ENCODE assay signal across 33 mouse cellular contexts in genomic region chr1:144436617-144437016, GRCm38 (mm10).
"Had no signal": no experiment of that assay in that cellular context is flagged by ENCODE, and none has a peak within 500 bp of the region (broad histone marks: within the 10 kb centered on the region; RNA-seq: fewer than 3 reads in every experiment).

No protein-coding gene starts in this region.

- H3K9me3 ChIP-seq: heart, embryonic 12.5 days; heart, embryonic 13.5 days; heart, embryonic 15.5 days; hindbrain, embryonic 10.5 days; hindbrain, embryonic 12.5 days; hindbrain, embryonic 13.5 days; hindbrain, embryonic 15.5 days; kidney, embryonic 15.5 days had no signal

- ATAC-seq: hindbrain, embryonic 16.5 days; hindbrain, postnatal 0 days; inflammation-experienced regulatory T-cells, adult 6 months; intestine, embryonic 16.5 days; intestine, postnatal 0 days had no signal

- H3K36me3 ChIP-seq: heart, embryonic 12.5 days; heart, embryonic 13.5 days; heart, embryonic 15.5 days; hindbrain, embryonic 10.5 days; hindbrain, embryonic 12.5 days; hindbrain, embryonic 13.5 days; hindbrain, embryonic 15.5 days; kidney, embryonic 15.5 days had no signal

- DNase-seq: heart, postnatal 10 days; heart, postnatal 14 days; heart, postnatal 36 days; heart, postnatal 4 days; kidney, adult 11 months; kidney, adult 18-20 months; kidney, adult 2 months; kidney, adult 8-10 months; kidney, adult 9 months; kidney, postnatal 10 days; kidney, postnatal 14 days; kidney, postnatal 25 days; kidney, postnatal 36 days; kidney, postnatal 4 days; layer of hippocampus, adult 9-11 months; layer of hippocampus, postnatal 36 days had no signal

- H3K4me1 ChIP-seq: heart, embryonic 12.5 days; heart, embryonic 13.5 days; heart, embryonic 15.5 days; hindbrain, embryonic 10.5 days; hindbrain, embryonic 12.5 days; hindbrain, embryonic 13.5 days; hindbrain, embryonic 15.5 days; kidney, embryonic 15.5 days had no signal

- H3K4me3 ChIP-seq: heart, embryonic 12.5 days; heart, embryonic 13.5 days; heart, embryonic 15.5 days; hindbrain, embryonic 10.5 days; hindbrain, embryonic 12.5 days; hindbrain, embryonic 13.5 days; hindbrain, embryonic 15.5 days; kidney, embryonic 15.5 days; layer of hippocampus, adult 2 months; left cerebral cortex, adult 2 months had no signal

- H3K27me3 ChIP-seq: heart, embryonic 12.5 days; heart, embryonic 13.5 days; heart, embryonic 15.5 days; hindbrain, embryonic 12.5 days; hindbrain, embryonic 13.5 days; hindbrain, embryonic 15.5 days; kidney, embryonic 15.5 days had no signal

- H3K4me2 ChIP-seq: heart, embryonic 12.5 days; heart, embryonic 13.5 days; heart, embryonic 15.5 days; hindbrain, embryonic 12.5 days; hindbrain, embryonic 13.5 days; hindbrain, embryonic 14.5 days; hindbrain, embryonic 15.5 days; kidney, embryonic 15.5 days had no signal

- H3K27ac ChIP-seq: heart, embryonic 13.5 days; heart, embryonic 15.5 days; hindbrain, embryonic 10.5 days; hindbrain, embryonic 12.5 days; hindbrain, embryonic 13.5 days; hindbrain, embryonic 14.5 days; hindbrain, embryonic 15.5 days; hindbrain, postnatal 0 days; kidney, embryonic 15.5 days; kidney, postnatal 0 days; layer of hippocampus, adult 2 months; left cerebral cortex, adult 2 months had no signal

- H3K9ac ChIP-seq: heart, embryonic 12.5 days; heart, embryonic 13.5 days; heart, embryonic 15.5 days; hindbrain, embryonic 12.5 days; hindbrain, embryonic 13.5 days; hindbrain, embryonic 14.5 days; hindbrain, embryonic 15.5 days; kidney, embryonic 15.5 days had no signal
